Mouse (Mus musculus) MEL (cell line): ENCODE data around the gene Tm9sf1.

Experiments used
- CTCF ChIP-seq, 3 experiments: IDR thresholded peaks in 2 of 3; conservative IDR thresholded peaks in 1 of 3; 2 replicates each; pipeline ENCODE4 v1.5.1; 2011 to 2012; ENCODE audit warnings: low read length in 3 of 3, low read depth in 2 of 3, mild to moderate bottlenecking in 2 of 3, improper control_type of control experiment in 1 of 3, inconsistent platforms in 1 of 3, mixed read lengths in 1 of 3, moderate library complexity in 1 of 3; ENCODE audit not compliant: control insufficient read depth in 1 of 3, insufficient read depth in 1 of 3, poor library complexity in 1 of 3, severe bottlenecking in 1 of 3
- EP300 ChIP-seq, 2 experiments: IDR thresholded peaks; 2 replicates each; pipeline ENCODE4 v1.6.1; 2011; ENCODE audit warnings: improper control_type of control experiment in 2 of 2, low read length in 2 of 2, low read depth in 1 of 2, mild to moderate bottlenecking in 1 of 2
- ETS1 ChIP-seq: IDR thresholded peaks from 2 replicates; pipeline ENCODE4 v1.6.1; 2012; ENCODE audit warnings: low read depth, mild to moderate bottlenecking, inconsistent platforms, low read length, improper control_type of control experiment, moderate library complexity
- TCF12 ChIP-seq: IDR thresholded peaks from 2 replicates; pipeline ENCODE4 v1.6.1; 2014; ENCODE audit warnings: low read depth, mild to moderate bottlenecking, inconsistent platforms, low read length, improper control_type of control experiment, moderate library complexity
- ZKSCAN1 ChIP-seq: IDR thresholded peaks from 2 replicates; pipeline ENCODE4 v1.6.1; 2012; ENCODE audit warnings: low read depth, mild to moderate bottlenecking, inconsistent platforms, low read length, improper control_type of control experiment, moderate library complexity
- ZMIZ1 ChIP-seq: IDR thresholded peaks from 2 replicates; pipeline ENCODE4 v1.6.1; 2012; ENCODE audit warnings: low read depth, mild to moderate bottlenecking, inconsistent platforms, low read length, improper control_type of control experiment, moderate library complexity

DNA sequence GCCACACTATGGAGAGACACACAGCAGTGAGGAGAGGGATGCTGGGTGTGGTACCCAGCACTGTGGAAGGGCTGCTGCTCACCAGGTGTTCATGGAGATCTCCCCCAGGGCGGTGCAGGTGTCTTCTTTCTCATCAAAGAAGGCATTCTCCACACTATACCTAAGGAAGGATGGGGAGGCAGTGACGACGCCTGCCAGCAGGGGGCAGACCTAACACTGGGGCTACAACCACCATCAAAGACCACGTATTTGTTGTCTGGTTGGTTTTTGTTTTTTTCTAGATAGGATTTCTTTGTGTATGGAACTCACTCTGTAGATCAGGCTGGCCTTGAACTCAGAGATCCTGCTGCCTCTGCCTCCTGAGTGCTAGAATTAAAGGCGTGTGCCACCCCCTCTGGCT, 14.3 kb downstream of the Tm9sf1 start:
- TF ChIP-seq ETS1 = no peak
- no peak for TF ChIP-seq EP300 (IDR thresholded peaks at IDR 0.05; ENCODE audit: low read depth in 1 of 2, low read length in 2 of 2)
- TF ChIP-seq ZKSCAN1 = no peak
- no peak for TF ChIP-seq ZMIZ1
- TF ChIP-seq TCF12 = no peak
- peak; percentile 76 to 94 (median 87) for TF ChIP-seq CTCF (IDR thresholded peaks at IDR 0.05 in 2 of 3, conservative IDR thresholded peaks at IDR 0.05 in 1 of 3; ENCODE audit: control insufficient read depth in 1 of 3, insufficient read depth in 1 of 3, low read depth in 2 of 3, low read length in 3 of 3, poor library complexity in 1 of 3, severe bottlenecking in 1 of 3)
